Mouse (Mus musculus) CH12.LX (cell line): ENCODE measurements around the gene Slc39a8. TPM values are rescaled to one million over a fixed set of nuclear protein-coding genes. Genes with fewer than 3 reads are reported as not detected.

Experiments used
- DNase-seq: peaks from one replicate; pipeline ENCODE4 v3.0.0-alpha.2; 2013; ENCODE audit errors: extremely low read depth
- H3K27ac ChIP-seq: 2 replicates; pipeline ENCODE4 v1.5.1; 2012; ENCODE audit warnings: low read depth, mild to moderate bottlenecking, control low read depth, moderate library complexity; ENCODE audit not compliant: insufficient read depth
- H3K27me3 ChIP-seq: replicated peaks from 2 replicates; pipeline ENCODE3; 2012; ENCODE audit warnings: inconsistent platforms
- H3K36me3 ChIP-seq, 2 experiments: replicated peaks in 1 of 2; 2 replicates each; pipeline versions ENCODE3 to v1.6.1; 2012; ENCODE audit warnings: inconsistent platforms in 1 of 2, low read length in 1 of 2, mild to moderate bottlenecking in 1 of 2, mixed read lengths in 1 of 2, moderate library complexity in 1 of 2; ENCODE audit not compliant: control insufficient read depth in 1 of 2, insufficient read depth in 1 of 2
- H3K4me1 ChIP-seq, 2 experiments: 2 replicates each; pipeline ENCODE4 v1.6.1; 2012; ENCODE audit warnings: inconsistent platforms in 1 of 2, moderate library complexity in 1 of 2; ENCODE audit not compliant: insufficient read depth in 2 of 2, control insufficient read depth in 1 of 2
- H3K4me2 ChIP-seq: 2 replicates; pipeline ENCODE4 v1.6.1; 2012; ENCODE audit warnings: low read depth, mild to moderate bottlenecking, control low read depth; ENCODE audit not compliant: poor library complexity, insufficient read depth, severe bottlenecking
- H3K4me3 ChIP-seq, 3 experiments: fragments of 150-350 bp in 1 of 3; sonication (generic) in 1 of 3; replicated peaks in 1 of 3; 2 replicates each; pipeline versions ENCODE3 to v1.5.1; 2011 to 2012; ENCODE audit warnings: low read depth in 2 of 3, low read length in 2 of 3, mild to moderate bottlenecking in 2 of 3, moderate library complexity in 2 of 3, control low read depth in 1 of 3, improper control_type of control experiment in 1 of 3, inconsistent platforms in 1 of 3, mixed read lengths in 1 of 3; ENCODE audit not compliant: poor library complexity in 1 of 3
- H3K79me2 ChIP-seq: replicated peaks from 2 replicates; pipeline ENCODE4 v1.6.1; 2012; ENCODE audit warnings: mild to moderate bottlenecking, moderate library complexity; ENCODE audit not compliant: control insufficient read depth, poor library complexity, insufficient read depth, severe bottlenecking; ENCODE audit errors: extremely low read depth
- H3K9ac ChIP-seq: 2 replicates; pipeline ENCODE4 v1.6.1; 2012; ENCODE audit warnings: low read depth, mild to moderate bottlenecking, control low read depth, moderate library complexity; ENCODE audit not compliant: insufficient read depth
- H3K9me3 ChIP-seq: replicated peaks from 2 replicates; pipeline ENCODE3; 2012; ENCODE audit warnings: low read length, inconsistent platforms, mixed read lengths
- BHLHE40 ChIP-seq: IDR thresholded peaks from 2 replicates; pipeline ENCODE4 v1.6.1; 2011; ENCODE audit warnings: mild to moderate bottlenecking, low read depth, low read length, improper control_type of control experiment
- CHD1 ChIP-seq: IDR thresholded peaks from 2 replicates; pipeline ENCODE4 v1.6.1; 2012; ENCODE audit warnings: low read depth, low read length, improper control_type of control experiment, inconsistent platforms
- CHD2 ChIP-seq: IDR thresholded peaks from 2 replicates; pipeline ENCODE4 v1.6.1; 2011; ENCODE audit warnings: low read length, improper control_type of control experiment
- GABPA ChIP-seq: IDR thresholded peaks from 2 replicates; pipeline ENCODE4 v1.6.1; 2012; ENCODE audit warnings: low read depth, low read length, improper control_type of control experiment, inconsistent platforms; ENCODE audit not compliant: insufficient replicate concordance
- HCFC1 ChIP-seq: IDR thresholded peaks from 2 replicates; pipeline ENCODE4 v1.6.1; 2012; ENCODE audit warnings: low read depth, mild to moderate bottlenecking, inconsistent platforms, low read length, improper control_type of control experiment
- IRF4 ChIP-seq: IDR thresholded peaks from 2 replicates; pipeline ENCODE4 v1.6.1; 2014; ENCODE audit warnings: low read depth, mild to moderate bottlenecking, inconsistent platforms, low read length, improper control_type of control experiment
- JUND ChIP-seq: conservative IDR thresholded peaks from 2 replicates; pipeline ENCODE4 v1.6.1; 2011; ENCODE audit warnings: low read depth, low read length, improper control_type of control experiment
- KAT2A ChIP-seq: IDR thresholded peaks from 2 replicates; pipeline ENCODE4 v1.6.1; 2012; ENCODE audit warnings: low read length, improper control_type of control experiment, inconsistent platforms; ENCODE audit not compliant: insufficient replicate concordance
- MAX ChIP-seq: IDR thresholded peaks from 2 replicates; pipeline ENCODE4 v1.6.1; 2011; ENCODE audit warnings: low read length, improper control_type of control experiment
- MAZ ChIP-seq: IDR thresholded peaks from 2 replicates; pipeline ENCODE4 v1.6.1; 2012; ENCODE audit warnings: low read depth, mild to moderate bottlenecking, inconsistent platforms, low read length, improper control_type of control experiment, moderate library complexity
- MEF2A ChIP-seq: IDR thresholded peaks from 2 replicates; pipeline ENCODE4 v1.6.1; 2014; ENCODE audit warnings: low read depth, mild to moderate bottlenecking, inconsistent platforms, low read length, improper control_type of control experiment, borderline replicate concordance
- MXI1 ChIP-seq: IDR thresholded peaks from 2 replicates; pipeline ENCODE4 v1.6.1; 2011; ENCODE audit warnings: mild to moderate bottlenecking, low read depth, low read length, improper control_type of control experiment
- NELFE ChIP-seq: IDR thresholded peaks from 2 replicates; pipeline ENCODE4 v1.6.1; 2011; ENCODE audit warnings: low read depth, low read length, improper control_type of control experiment
- NRF1 ChIP-seq: IDR thresholded peaks from 2 replicates; pipeline ENCODE4 v1.6.1; 2014; ENCODE audit warnings: low read depth, mild to moderate bottlenecking, inconsistent platforms, low read length, improper control_type of control experiment, moderate library complexity
- POLR2A ChIP-seq: IDR thresholded peaks from 2 replicates; pipeline ENCODE4 v1.6.1; 2011; ENCODE audit warnings: low read depth, mild to moderate bottlenecking, improper control_type of control experiment, low read length
- POLR2AphosphoS2 ChIP-seq: IDR thresholded peaks from 2 replicates; pipeline ENCODE4 v1.6.1; 2011; ENCODE audit warnings: low read depth, low read length, improper control_type of control experiment
- RCOR1 ChIP-seq: conservative IDR thresholded peaks from 2 replicates; pipeline ENCODE4 v1.6.1; 2012; ENCODE audit warnings: low read depth, mild to moderate bottlenecking, inconsistent platforms, low read length, improper control_type of control experiment
- SIN3A ChIP-seq: IDR thresholded peaks from 2 replicates; pipeline ENCODE4 v1.6.1; 2012; ENCODE audit warnings: low read length, improper control_type of control experiment, inconsistent platforms
- TBP ChIP-seq: conservative IDR thresholded peaks from 2 replicates; pipeline ENCODE4 v1.6.1; 2011; ENCODE audit warnings: low read depth, low read length, improper control_type of control experiment
- TCF12 ChIP-seq: IDR thresholded peaks from 2 replicates; pipeline ENCODE4 v1.6.1; 2014; ENCODE audit warnings: low read depth, mild to moderate bottlenecking, inconsistent platforms, low read length, improper control_type of control experiment
- UBTF ChIP-seq: IDR thresholded peaks from 2 replicates; pipeline ENCODE4 v1.6.1; 2012; ENCODE audit warnings: low read depth, mild to moderate bottlenecking, inconsistent platforms, low read length, improper control_type of control experiment, moderate library complexity
- USF1 ChIP-seq: IDR thresholded peaks from 2 replicates; pipeline ENCODE4 v1.6.1; 2014; ENCODE audit warnings: low read depth, mild to moderate bottlenecking, inconsistent platforms, low read length, improper control_type of control experiment
- USF2 ChIP-seq: conservative IDR thresholded peaks from 2 replicates; pipeline ENCODE4 v1.6.1; 2011; ENCODE audit warnings: low read depth, low read length, improper control_type of control experiment
- ZC3H11A ChIP-seq: IDR thresholded peaks from 2 replicates; pipeline ENCODE4 v1.6.1; 2012; ENCODE audit warnings: low read depth, mild to moderate bottlenecking, inconsistent platforms, low read length, improper control_type of control experiment
- ZKSCAN1 ChIP-seq: IDR thresholded peaks from 2 replicates; pipeline ENCODE4 v1.6.1; 2012; ENCODE audit warnings: low read depth, inconsistent platforms, low read length, improper control_type of control experiment, borderline replicate concordance
- ZNF384 ChIP-seq: IDR thresholded peaks from 2 replicates; pipeline ENCODE4 v1.6.1; 2012; ENCODE audit warnings: low read depth, low read length, improper control_type of control experiment, inconsistent platforms
- dilution Hi-C: fragments of 300-500 bp; cut with MboI; formaldehyde crosslinking; loops from 2 replicates; pipeline ENCODE4 v1.14.3; 2020; ENCODE audit warnings: low sequenced_read_pairs; ENCODE audit not compliant: extremely low pct_unique_long_range_greater_than_20kb, extremely low pct_ligation_motif_present
- in situ Hi-C: fragments of 300-500 bp; cut with MboI; formaldehyde crosslinking; loops from 3 replicates; pipeline ENCODE4 v1.14.3; 2019; ENCODE audit warnings: low sequenced_read_pairs, low pct_ligation_motif_present, low pct_unique_long_range_greater_than_20kb, mixed read lengths
- polyA plus RNA-seq: library from polyadenylated mRNA; unstranded; fragments of >175 nt; gene quantifications from 2 replicates; pipeline ENCODE4 v1.2.1, GENCODE M21; 2012; ENCODE audit warnings: low read depth; ENCODE audit not compliant: insufficient read length
- total RNA-seq, 2 experiments: library from RNA; depleted of rRNA; stranded (reverse); fragments of 300-350 nt in 1 of 2; fragments of >200 nt in 1 of 2; gene quantifications; 2 replicates each; pipeline ENCODE4 v1.2.3; 2012 to 2014

Gene Slc39a8
- total and polyA plus RNA-seq, 3 experiments, result 0.30 to 1.2 (median 0.64) TPM

GRCm38 (mm10) chr3:135832907-135833306 lies 7.8 kb downstream of the Slc39a8 start:
- in situ Hi-C loops (no loop called here), dilution Hi-C loops (no loop called here)
- Histone ChIP-seq H3K4me2 (no peak overlapping the region), H3K9ac (no peak overlapping the region), H3K27ac (no peak overlapping the region), H3K79me2 (no peaks in the 10 kb centered on the region), H3K27me3 (no peaks in the 10 kb centered on the region), H3K9me3 (no peaks in the 10 kb centered on the region), H3K4me1 (no peaks in the 10 kb centered on the region), H3K4me3 (no peak overlapping the region), H3K36me3 (no peaks in the 10 kb centered on the region)
- DNase-seq, result no peak
- TF ChIP-seq MAZ, result no peak
- no peak for TF ChIP-seq CHD2
- TF ChIP-seq CHD1, result no peak
- no peak for TF ChIP-seq MAX
- TF ChIP-seq SIN3A, result no peak
- no peak for TF ChIP-seq USF2
- no peak for TF ChIP-seq JUND
- no peak for TF ChIP-seq NELFE
- TF ChIP-seq RCOR1, result no peak

- Histone ChIP-seq H3K9me3 (no peaks in the 10 kb centered on the region), H3K79me2 (no peaks in the 10 kb centered on the region), H3K27me3 (no peaks in the 10 kb centered on the region), H3K9ac (no peak overlapping the region), H3K36me3 (no peaks in the 10 kb centered on the region), H3K27ac (no peak overlapping the region), H3K4me1 (no peaks in the 10 kb centered on the region), H3K4me2 (no peak overlapping the region)
- dilution Hi-C loops (no loop called here), in situ Hi-C loops (no loop called here)
- no peak for DNase-seq
- TF ChIP-seq MXI1 (no peak), TBP (no peak), BHLHE40 (no peak), POLR2A (no peak), CHD1 (no peak)
- TF ChIP-seq, all 38 proteins: peak for 0
- no peak overlapping the region for H3K4me3 ChIP-seq
Observed at GRCm38 (mm10) chr3:135834988-135835387, 9.9 kb downstream of the Slc39a8 start.

GRCm38 (mm10) chr3:135839535-135839934 lies 14.5 kb downstream of the Slc39a8 start:
- TF ChIP-seq POLR2AphosphoS2, result no peak
- no peak for TF ChIP-seq JUND
- no peak for TF ChIP-seq NRF1
- TF ChIP-seq HCFC1, result no peak
- TF ChIP-seq MEF2A, result no peak
- TF ChIP-seq USF2, result no peak
- TF ChIP-seq TCF12, result no peak
- TF ChIP-seq UBTF, result no peak
- no peak for TF ChIP-seq GABPA
- TF ChIP-seq ZNF384, result no peak
- no peak for TF ChIP-seq KAT2A
- TF ChIP-seq ZKSCAN1, result no peak
- no peak for TF ChIP-seq CHD1
- TF ChIP-seq ZC3H11A, result no peak
- no peak for TF ChIP-seq USF1
- no peak for TF ChIP-seq IRF4
- TF ChIP-seq BHLHE40, result no peak
- TF ChIP-seq, all 38 proteins: peak for 0
- Histone ChIP-seq H3K4me1 (peaks cover 3 to 4% of the 10 kb centered on the region in 2 experiments; a peak in 2 of 4 replicates), H3K4me3 (no peak overlapping the region), H3K27ac (no peak overlapping the region), H3K79me2 (no peaks in the 10 kb centered on the region), H3K27me3 (no peaks in the 10 kb centered on the region), H3K36me3 (no peaks in the 10 kb centered on the region), H3K4me2 (no peak overlapping the region), H3K9ac (no peak overlapping the region), H3K9me3 (no peaks in the 10 kb centered on the region)
- dilution Hi-C loops, result no loop called here
- DNase-seq, result no peak
- in situ Hi-C loops, result no loop called here
